Comparison of ENCODE assay signal across 18 mouse cellular contexts in genomic region chr1:163562166-163562733, GRCm38 (mm10).
DNase-seq lines count a peak whose midpoint lies in the region; ATAC-seq and TF ChIP-seq lines count a peak whose summit lies in the region.
"Had no signal": no experiment of that assay in that cellular context is flagged by ENCODE, and none has a peak within 500 bp of the region (broad histone marks: within the 10 kb centered on the region; RNA-seq: fewer than 3 reads in every experiment).

No protein-coding gene starts in this region.

- no peak for TF ChIP-seq POLR2A in kidney, adult 2 months (IDR thresholded peaks at IDR 0.05; ENCODE audit: low read depth, low read length)

- no peak overlapping the region for H3K9ac ChIP-seq in intestine, embryonic 15.5 days
- no peak overlapping the region for H3K9ac ChIP-seq in midbrain, embryonic 16.5 days (ENCODE audit: low read depth, low read length)
- H3K9ac ChIP-seq: embryonic facial prominence, embryonic 13.5 days; forebrain, embryonic 12.5 days; hindbrain, embryonic 12.5 days; midbrain, embryonic 15.5 days; neural tube, embryonic 13.5 days had no signal

- H3K4me2 ChIP-seq in intestine, embryonic 15.5 days (replicated peaks) = no peak overlapping the region
- no peak overlapping the region for H3K4me2 ChIP-seq in midbrain, embryonic 16.5 days (ENCODE audit: low read length)
- H3K4me2 ChIP-seq: embryonic facial prominence, embryonic 13.5 days; forebrain, embryonic 12.5 days; hindbrain, embryonic 12.5 days; midbrain, embryonic 15.5 days; neural tube, embryonic 13.5 days had no signal

- DNase-seq in adrenal gland, adult 2 months = peak; percentile 78
- no peak for DNase-seq in adrenal gland, postnatal 4 days (ENCODE audit: low spot score in 2 of 2)
- DNase-seq in kidney, adult 2 months = peak; percentile 13
- DNase-seq in kidney, postnatal 14 days = no peak
- DNase-seq in NIH3T3 (ENCODE audit: low read depth) (peak; percentile 63), MN1 (ENCODE audit: low spot score) (no peak)
- DNase-seq: cerebellum, adult 18-20 months; liver; lung, adult 18-20 months; thymus, postnatal 36 days had no signal

- H3K4me3 ChIP-seq in kidney, adult 2 months (ENCODE audit: insufficient read depth, low read depth, low read length) = no peak overlapping the region
- no peak overlapping the region for H3K4me3 ChIP-seq in intestine, embryonic 15.5 days (replicated peaks)
- H3K4me3 ChIP-seq in midbrain, embryonic 16.5 days (ENCODE audit: low read depth, low read length) = no peak overlapping the region
- H3K4me3 ChIP-seq: embryonic facial prominence, embryonic 13.5 days; forebrain, embryonic 12.5 days; heart, adult 2 months; hindbrain, embryonic 12.5 days; midbrain, embryonic 15.5 days; neural tube, embryonic 13.5 days had no signal

- H3K9me3 ChIP-seq in intestine, embryonic 15.5 days = no peaks in the 10 kb centered on the region
- H3K9me3 ChIP-seq in midbrain, embryonic 16.5 days (replicated peaks; ENCODE audit: control insufficient read depth, low read length, poor library complexity, severe bottlenecking) = no peaks in the 10 kb centered on the region
- H3K9me3 ChIP-seq: embryonic facial prominence, embryonic 13.5 days; forebrain, embryonic 12.5 days; hindbrain, embryonic 12.5 days; midbrain, embryonic 15.5 days; neural tube, embryonic 13.5 days had no signal

- no peaks in the 10 kb centered on the region for H3K4me1 ChIP-seq in kidney, adult 2 months (ENCODE audit: control insufficient read depth, insufficient read depth, low read length)
- H3K4me1 ChIP-seq in intestine, embryonic 15.5 days (replicated peaks) = no peaks in the 10 kb centered on the region
- H3K4me1 ChIP-seq in midbrain, embryonic 16.5 days (ENCODE audit: control insufficient read depth, insufficient read depth, low read length) = 0 out of 2 replicates have a peak, but pooled peaks cover 4% of the 10 kb centered on the region
- H3K4me1 ChIP-seq: forebrain, embryonic 12.5 days; hindbrain, embryonic 12.5 days; midbrain, embryonic 15.5 days; neural tube, embryonic 13.5 days had no signal

- 47% methylated on average over 4 of the region's 4 CpGs for WGBS in kidney, adult 2 months
- WGBS in intestine, embryonic 15.5 days = 22% methylated on average over 4 of the region's 4 CpGs
- WGBS in midbrain, embryonic 16.5 days = 74% methylated on average over 4 of the region's 4 CpGs

- no peaks in the 10 kb centered on the region for H3K36me3 ChIP-seq in kidney, adult 2 months (ENCODE audit: control insufficient read depth, insufficient read depth, low read length)
- H3K36me3 ChIP-seq in intestine, embryonic 15.5 days = no peaks in the 10 kb centered on the region
- H3K36me3 ChIP-seq in midbrain, embryonic 16.5 days (ENCODE audit: control insufficient read depth, insufficient read depth, low read length) = no peaks in the 10 kb centered on the region
- H3K36me3 ChIP-seq: embryonic facial prominence, embryonic 13.5 days; forebrain, embryonic 12.5 days; hindbrain, embryonic 12.5 days; midbrain, embryonic 15.5 days; neural tube, embryonic 13.5 days had no signal

- peak; percentile 83 for ATAC-seq in intestine, embryonic 15.5 days
- no peak for ATAC-seq in midbrain, embryonic 16.5 days
- ATAC-seq: midbrain, embryonic 15.5 days had no signal

- no peak overlapping the region for H3K27ac ChIP-seq in kidney, adult 2 months (ENCODE audit: insufficient read depth, low read depth, low read length)
- no peak overlapping the region for H3K27ac ChIP-seq in intestine, embryonic 15.5 days
- no peak overlapping the region for H3K27ac ChIP-seq in midbrain, embryonic 16.5 days (ENCODE audit: low read length)
- H3K27ac ChIP-seq: embryonic facial prominence, embryonic 13.5 days; forebrain, embryonic 12.5 days; heart, adult 2 months; hindbrain, embryonic 12.5 days; midbrain, embryonic 15.5 days; neural tube, embryonic 13.5 days had no signal

- H3K27me3 ChIP-seq in kidney, adult 2 months (replicated peaks; ENCODE audit: control insufficient read depth, insufficient read depth, low read length) = no peaks in the 10 kb centered on the region
- H3K27me3 ChIP-seq in intestine, embryonic 15.5 days (replicated peaks) = no peaks in the 10 kb centered on the region
- H3K27me3 ChIP-seq in midbrain, embryonic 16.5 days (ENCODE audit: control insufficient read depth, insufficient read depth, low read depth, low read length) = no peaks in the 10 kb centered on the region
- H3K27me3 ChIP-seq: embryonic facial prominence, embryonic 13.5 days; forebrain, embryonic 12.5 days; hindbrain, embryonic 12.5 days; midbrain, embryonic 15.5 days; neural tube, embryonic 13.5 days had no signal

- TF ChIP-seq CTCF in kidney, adult 2 months (conservative IDR thresholded peaks at IDR 0.05; ENCODE audit: insufficient read depth, insufficient read length, low read depth, low read length) = no peak

Comparison
In these comparisons a context has a peak if more than half of its experiments do, and no peak if none do; other contexts are left out.
1. DNase-seq: peak in adrenal gland, adult 2 months (single experiment), kidney, adult 2 months (single experiment) and NIH3T3 (single experiment); none in adrenal gland, postnatal 4 days (0 of 2), kidney, postnatal 14 days (single experiment) and MN1 (single experiment).